Mouse (Mus musculus) gastrocnemius, postnatal 25 days (tissue): ENCODE data around the gene Epdr1. TPM values are rescaled to one million over a fixed set of nuclear protein-coding genes. Genes with fewer than 3 reads are reported as not detected.

Experiments
- DNase-seq: peaks from one replicate; pipeline ENCODE4 v3.0.0; 2022
- long read RNA-seq, 2 experiments: library from polyadenylated mRNA; stranded (forward); transcript quantifications; one replicate each; pipeline ENCODE4 v2.0.0; 2021
- total RNA-seq, 2 experiments: library from RNA; stranded (reverse); gene quantifications; 1 replicate in 1 of 2; 2 replicates in 1 of 2; pipeline ENCODE4 v1.2.3; 2021

The Epdr1 gene
- total RNA-seq: 100 to 1,000 TPM in 1 of 2 experiments, 10 to 100 TPM in 1; 85.7 to 113 TPM
- long read RNA-seq, experiment 1, transcript Epdr1-201 (3 exons, 2,363 nt): major isoform, 170 of 205 reads
- long read RNA-seq, experiment 1, partial matches to known transcripts: 2 of 205 reads
- long read RNA-seq, experiment 1, other reads (novel, unspliced or antisense): 30 of 205 reads
- long read RNA-seq, experiment 2, transcript Epdr1-201 (3 exons, 2,363 nt): major isoform, 313 of 347 reads
- long read RNA-seq, experiment 2, partial matches to known transcripts: 2 of 347 reads
- long read RNA-seq, experiment 2, other reads (novel, unspliced or antisense): 32 of 347 reads

- DNase-seq: peak; percentile 45
Observed at GRCm38 (mm10) chr13:19619216-19619927, at the start of gene Epdr1. Gene Epdr1 (minus strand): TSS chr13:19619927.

- no peak for DNase-seq
Observed at GRCm38 (mm10) chr13:19668355-19669140, 48.8 kb upstream of the Epdr1 start.

- no peak for DNase-seq
Observed at GRCm38 (mm10) chr13:19652405-19652804, 32.7 kb upstream of the Epdr1 start.

GRCm38 (mm10) chr13:19649824-19650223 is 30.1 kb upstream of the Epdr1 start:
- DNase-seq: no peak

GRCm38 (mm10) chr13:19644225-19644624 is 24.5 kb upstream of the Epdr1 start:
- DNase-seq: no peak

GRCm38 (mm10) chr13:19643519-19643918 is 23.8 kb upstream of the Epdr1 start:
- DNase-seq: no peak

- DNase-seq: no peak
Observed at GRCm38 (mm10) chr13:19640203-19640851, 20.6 kb upstream of the Epdr1 start.

- no peak for DNase-seq
Observed at GRCm38 (mm10) chr13:19636131-19636530, 16.4 kb upstream of the Epdr1 start.

- DNase-seq: no peak
Observed at GRCm38 (mm10) chr13:19630768-19631709, 11.3 kb upstream of the Epdr1 start.

- no peak for DNase-seq
Observed at GRCm38 (mm10) chr13:19626473-19626872, 6.7 kb upstream of the Epdr1 start.

GRCm38 (mm10) chr13:19624632-19625320 is 5.0 kb upstream of the Epdr1 start:
- no peak for DNase-seq

- DNase-seq: no peak
Observed at GRCm38 (mm10) chr13:19623228-19623905, 3.6 kb upstream of the Epdr1 start.

- DNase-seq: peak; percentile 51
Observed at GRCm38 (mm10) chr13:19622573-19623227, 3.0 kb upstream of the Epdr1 start, which contains the start of gene Sfrp4. Gene Sfrp4 (plus strand): TSS chr13:19623104.

GRCm38 (mm10) chr13:19618841-19619215 is 899 bp downstream of the Epdr1 start:
- no peak for DNase-seq

GRCm38 (mm10) chr13:19618081-19618480 is 1.6 kb downstream of the Epdr1 start:
- DNase-seq: no peak

- no peak for DNase-seq
Observed at GRCm38 (mm10) chr13:19614311-19614710, 5.4 kb downstream of the Epdr1 start.

GRCm38 (mm10) chr13:19613426-19613825 is 6.3 kb downstream of the Epdr1 start:
- no peak for DNase-seq

GRCm38 (mm10) chr13:19612963-19613362 is 6.8 kb downstream of the Epdr1 start:
- DNase-seq: no peak

- DNase-seq: no peak
Observed at GRCm38 (mm10) chr13:19612348-19612747, 7.4 kb downstream of the Epdr1 start.
